Mouse (Mus musculus) macrophage (primary cell): ENCODE results near the gene Brd2. TPM values are rescaled to one million over a fixed set of nuclear protein-coding genes. Genes with fewer than 3 reads are reported as not detected.
"Not testable (repeated sequence)": the region's sequence is repeated elsewhere in the genome, so short reads cannot be mapped to it uniquely, and the experiment has no call there.

Experiments used
- H3K27ac ChIP-seq: fragments of 350-480 bp; formaldehyde crosslinking; 2 replicates; pipeline ENCODE4 v1.9.0; 2021
- H3K36me3 ChIP-seq: fragments of 350-480 bp; formaldehyde crosslinking; 2 replicates; pipeline ENCODE4 v1.9.0; 2021; ENCODE audit errors: inconsistent target
- H3K4me3 ChIP-seq: fragments of 350-480 bp; formaldehyde crosslinking; 2 replicates; pipeline ENCODE4 v1.9.0; 2021; ENCODE audit errors: inconsistent target
- H3K79me2 ChIP-seq: fragments of 350-480 bp; formaldehyde crosslinking; 2 replicates; pipeline ENCODE4 v1.9.0; 2021; ENCODE audit errors: inconsistent target
- WGBS: methylation state at CpG from one replicate; pipeline ENCODE4 v1.1.7; 2026; ENCODE audit warnings: inconsistent platforms; ENCODE audit not compliant: missing documents; 5-methylcytosine and 5-hydroxymethylcytosine counted together
- polyA plus RNA-seq: library from polyadenylated mRNA; stranded (reverse); fragments of 250-400 nt; gene quantifications from 3 replicates; pipeline ENCODE4 v1.2.4, GENCODE M21; 2018; ENCODE audit warnings: inconsistent platforms
- total RNA-seq, 78 experiments: library from RNA; depleted of rRNA; stranded (reverse); fragments of 250-400 nt; gene quantifications; 1 replicate in 9 of 78; 2 replicates in 24 of 78; 3 replicates in 43 of 78; 4 replicates in 2 of 78; pipeline ENCODE4 v1.2.4; 2018; ENCODE audit warnings: inconsistent platforms in 56 of 78

Brd2 gene
- 1,000 to 10,000 TPM in 10 of 26 experiments, 100 to 1,000 TPM in 16; 551 to 1,905 (median 901) TPM for total RNA-seq (2018; cell fraction: chromatin; rRNA removed)
- 100 to 1,000 TPM; 172 to 417 (median 260) TPM for total RNA-seq (2018; cell fraction: cytosol; rRNA removed)
- 1,000 to 10,000 TPM in 5 of 26 experiments, 100 to 1,000 TPM in 21; 415 to 1,213 (median 670) TPM for total RNA-seq (2018; cell fraction: nucleus; rRNA removed)
- polyA plus RNA-seq, result 130 to 435 TPM (median 155 TPM) in 3 replicates

GRCm38 (mm10) chr17:34122188-34122984, at the start of gene Brd2:
Gene Brd2, minus strand, starts transcription at chr17:34122634.
- Histone ChIP-seq H3K27ac (peak within 1 kb of the TSS; percentile 100), H3K79me2 (peaks cover 78% of the 10 kb centered on the region), H3K36me3 (no peaks in the 10 kb centered on the region), H3K4me3 (peak within 1 kb of the TSS; percentile 84)
- 2% methylated on average over 59 of the region's 75 CpGs for WGBS

GRCm38 (mm10) chr17:34170877-34171498, 48.6 kb upstream of the Brd2 start:
- Histone ChIP-seq H3K27ac (peak overlapping the region; percentile 17; the same call in 1 of the 2 replicates), H3K79me2 (no peaks in the 10 kb centered on the region), H3K36me3 (no peaks in the 10 kb centered on the region), H3K4me3 (peak overlapping the region; percentile 10; the same call in 1 of the 2 replicates)
- 9% methylated on average over 13 of the region's 13 CpGs for WGBS

- Histone ChIP-seq H3K36me3 (no peaks in the 10 kb centered on the region), H3K27ac (no peak overlapping the region), H3K4me3 (no peak overlapping the region), H3K79me2 (no peaks in the 10 kb centered on the region)
- WGBS, result 6% methylated on average over 4 of the region's 4 CpGs
Observed at GRCm38 (mm10) chr17:34170487-34170876, 48.0 kb upstream of the Brd2 start.

- Histone ChIP-seq H3K4me3 (no peak overlapping the region), H3K79me2 (no peaks in the 10 kb centered on the region), H3K36me3 (no peaks in the 10 kb centered on the region), H3K27ac (no peak overlapping the region)
- WGBS, result 0% methylated on average over 2 of the region's 2 CpGs
Observed at GRCm38 (mm10) chr17:34169279-34169678, 46.8 kb upstream of the Brd2 start.

- Histone ChIP-seq H3K36me3 (0 out of 2 replicates have a peak, but pooled peaks cover 2% of the 10 kb centered on the region), H3K4me3 (no peak overlapping the region), H3K27ac (no peak overlapping the region), H3K79me2 (no peaks in the 10 kb centered on the region)
- WGBS, result 28% methylated on average over 6 of the region's 6 CpGs
Observed at GRCm38 (mm10) chr17:34165033-34165730, 42.7 kb upstream of the Brd2 start.

GRCm38 (mm10) chr17:34164202-34164895, 41.9 kb upstream of the Brd2 start:
- Histone ChIP-seq H3K4me3 (no peak overlapping the region), H3K27ac (no peak overlapping the region), H3K79me2 (no peaks in the 10 kb centered on the region), H3K36me3 (0 out of 2 replicates have a peak, but pooled peaks cover 8% of the 10 kb centered on the region)
- WGBS, result 57% methylated on average over 9 of the region's 9 CpGs

GRCm38 (mm10) chr17:34155534-34155933, 33.1 kb upstream of the Brd2 start:
- no peak overlapping the region for H3K4me3 ChIP-seq
- H3K27ac ChIP-seq, result no peak overlapping the region
- 0 out of 2 replicates have a peak, but pooled peaks cover 8% of the 10 kb centered on the region for H3K36me3 ChIP-seq
- 94% methylated on average over 5 of the region's 5 CpGs for WGBS
- H3K79me2 ChIP-seq, result peaks cover 21% of the 10 kb centered on the region; the same call in 1 of the 2 replicates

- peak within 1 kb of the TSS; percentile 36; the same call in 1 of the 2 replicates for H3K27ac ChIP-seq
- H3K79me2 ChIP-seq, result peaks cover 21% of the 10 kb centered on the region; the same call in 1 of the 2 replicates
- H3K36me3 ChIP-seq, result no peaks in the 10 kb centered on the region
- H3K4me3 ChIP-seq, result peak within 1 kb of the TSS; percentile 30
- 24% methylated on average over 4 of the region's 4 CpGs for WGBS
Observed at GRCm38 (mm10) chr17:34152923-34153322, 30.5 kb upstream of the Brd2 start, which contains the start of gene H2-DMb1. Gene H2-DMb1, plus strand, starts transcription at chr17:34153072.

GRCm38 (mm10) chr17:34144960-34145371, 22.5 kb upstream of the Brd2 start:
- Histone ChIP-seq H3K4me3 (no peak overlapping the region), H3K36me3 (no peaks in the 10 kb centered on the region), H3K79me2 (no peaks in the 10 kb centered on the region), H3K27ac (no peak overlapping the region)
- 100% methylated on average over 3 of the region's 3 CpGs for WGBS

- H3K79me2 ChIP-seq, H3K27ac ChIP-seq, H3K4me3 ChIP-seq, H3K36me3 ChIP-seq: not testable (repeated sequence)
- WGBS, result 90% methylated on average over 3 of the region's 4 CpGs
Observed at GRCm38 (mm10) chr17:34144221-34144620, 21.8 kb upstream of the Brd2 start.

GRCm38 (mm10) chr17:34143461-34143860, 21.0 kb upstream of the Brd2 start:
- peak overlapping the region; percentile 79 for H3K27ac ChIP-seq
- no peak overlapping the region for H3K4me3 ChIP-seq

GRCm38 (mm10) chr17:34143033-34143432, 20.6 kb upstream of the Brd2 start, which contains the start of gene H2-DMb2:
Gene H2-DMb2, plus strand, starts transcription at chr17:34143307.
- H3K36me3 ChIP-seq, result peaks cover 8% of the 10 kb centered on the region; the same call in 1 of the 2 replicates
- WGBS, result 2% methylated on average over 6 of the region's 7 CpGs
- no peaks in the 10 kb centered on the region for H3K79me2 ChIP-seq
- H3K27ac ChIP-seq, result peak within 1 kb of the TSS; percentile 79
- no peak within 1 kb of the TSS for H3K4me3 ChIP-seq

More at GRCm38 (mm10) chr17:34143461-34143860, 21.0 kb upstream of the Brd2 start:
- Histone ChIP-seq H3K36me3 (peaks cover 4% of the 10 kb centered on the region; the same call in 1 of the 2 replicates), H3K79me2 (no peaks in the 10 kb centered on the region)
- 0% methylated on average over 3 of the region's 5 CpGs for WGBS

GRCm38 (mm10) chr17:34142456-34143010, 20.1 kb upstream of the Brd2 start:
- Histone ChIP-seq H3K27ac (peak overlapping the region; percentile 79), H3K79me2 (no peaks in the 10 kb centered on the region), H3K36me3 (peaks cover 9% of the 10 kb centered on the region; the same call in 1 of the 2 replicates), H3K4me3 (no peak overlapping the region)
- WGBS, result 4% methylated on average over 7 of the region's 7 CpGs
